Mouse (Mus musculus) thymus, adult 2 months (tissue): ENCODE results near the gene Abhd16a.

Experiments used
- CTCF ChIP-seq: fragments of 200-500 bp; IDR thresholded peaks from 2 replicates; pipeline ENCODE4 v1.5.1; 2012; ENCODE audit warnings: mild to moderate bottlenecking, control low read depth, low read length, moderate library complexity, borderline replicate concordance; ENCODE audit not compliant: control insufficient read depth, poor library complexity, insufficient read depth; ENCODE audit errors: extremely low read depth
- POLR2A ChIP-seq: fragments of 200-500 bp; IDR thresholded peaks from 2 replicates; pipeline ENCODE4 v1.6.1; 2012; ENCODE audit warnings: mild to moderate bottlenecking, low read length, control low read depth, moderate library complexity; ENCODE audit not compliant: control insufficient read depth, poor library complexity, insufficient read depth; ENCODE audit errors: extremely low read depth

DNA sequence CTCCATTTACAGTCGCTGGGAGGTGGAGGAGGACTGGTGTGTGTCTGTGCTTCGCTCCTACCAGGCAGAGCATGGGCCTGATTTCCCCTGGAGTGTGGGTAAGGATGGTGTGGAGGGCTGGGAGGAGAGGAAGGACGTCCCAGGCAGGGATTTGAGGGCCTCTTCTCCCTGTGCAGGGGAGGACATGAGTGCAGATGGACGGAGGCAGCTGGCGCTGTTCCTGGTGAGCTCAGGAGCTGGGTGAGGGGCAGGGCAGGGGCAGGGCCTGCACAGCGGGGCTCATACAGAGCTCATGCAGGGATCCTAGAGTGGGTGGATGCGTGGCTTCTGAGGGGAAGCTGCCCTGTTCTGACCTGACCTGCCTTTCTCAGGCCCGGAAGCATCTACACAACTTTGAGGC is 13.2 kb downstream of the Abhd16a start:
- TF ChIP-seq POLR2A, result no peak
- no peak for TF ChIP-seq CTCF
